Mouse (Mus musculus) heart, postnatal 25 days (tissue): Measurements from ENCODE around the gene C5ar1. TPM values are rescaled to one million over a fixed set of nuclear protein-coding genes. Genes with fewer than 3 reads are reported as not detected.
"Not testable (repeated sequence)": the region's sequence is repeated elsewhere in the genome, so short reads cannot be mapped to it uniquely, and the experiment has no call there.

Source experiments
- DNase-seq: peaks from one replicate; pipeline ENCODE4 v3.0.0; 2022; ENCODE audit warnings: low spot score
- intact Hi-C: fragments of 180-260 bp; cut with DNase I; formaldehyde crosslinking; loops from one replicate; pipeline ENCODE4 v1.15.1; 2025
- total RNA-seq, 2 experiments: library from RNA; stranded (reverse); gene quantifications; 2 replicates each; pipeline ENCODE4 v1.2.3; 2021

Gene C5ar1
- total RNA-seq, 2 experiments from 2014 or later, result 5.1 to 6.5 TPM

- DNase-seq, result no peak
- intact Hi-C loops, result no loop called here
These were observed 21.4 kb upstream of the C5ar1 start for GRCm38 (mm10) chr7:16280721-16281120.

- intact Hi-C loops, result loop anchor here (10.0 kb wide), 1 partner anchor 330 kb away; the partner anchor contains the start of gene Nop53
These were observed 15.9 kb upstream of the C5ar1 start for GRCm38 (mm10) chr7:16274922-16275890.

GRCm38 (mm10) chr7:16273766-16274140, 14.4 kb upstream of the C5ar1 start:
- DNase-seq, result peak; percentile 62
- intact Hi-C loops, result loop anchor here (10.0 kb wide), 1 partner anchor 329 kb away; the partner anchor contains the start of gene Nop53

More at GRCm38 (mm10) chr7:16274922-16275890, 15.9 kb upstream of the C5ar1 start:
- no peak for DNase-seq

- peak; percentile 76 for DNase-seq
- intact Hi-C loops, result loop anchor here (10.0 kb wide), 1 partner anchor 328 kb away; the partner anchor contains the start of gene Nop53
These were observed 13.9 kb upstream of the C5ar1 start, which contains the start of gene Inafm1 for GRCm38 (mm10) chr7:16273081-16273765. Gene Inafm1 (minus strand): TSS chr7:16273617.

GRCm38 (mm10) chr7:16272681-16273080, 13.3 kb upstream of the C5ar1 start:
- peak; percentile 27 for DNase-seq
- intact Hi-C loops, result loop anchor here (10.0 kb wide), 1 partner anchor 328 kb away; the partner anchor contains the start of gene Nop53

- intact Hi-C loops, result loop anchor here (10.0 kb wide), 1 partner anchor 326 kb away; the partner anchor contains the start of gene Nop53
- DNase-seq, result no peak
These were observed 11.8 kb upstream of the C5ar1 start for GRCm38 (mm10) chr7:16271139-16271538.

DNA sequence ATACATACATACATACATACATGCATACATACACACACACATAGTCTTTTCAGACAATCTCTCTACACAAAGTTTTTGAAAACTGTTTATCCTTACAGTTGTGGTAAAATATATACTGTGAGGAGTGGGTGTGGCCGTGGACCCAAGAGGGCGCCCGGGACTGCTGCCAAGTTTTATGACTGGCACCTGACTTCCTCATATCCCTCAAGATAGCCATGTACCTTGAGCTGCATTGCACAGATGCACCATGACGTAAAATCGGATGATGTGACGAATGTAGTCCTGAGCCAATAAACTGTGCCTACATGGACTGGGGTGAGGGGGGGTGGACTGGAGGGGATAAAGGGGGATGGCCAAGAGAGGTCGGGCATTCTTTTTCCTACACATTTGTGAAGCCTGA, 7.3 kb upstream of the C5ar1 start:
- DNase-seq, intact Hi-C loops: not testable (repeated sequence)

- intact Hi-C loops, result no loop called here
- no peak for DNase-seq
These were observed 6.5 kb upstream of the C5ar1 start for GRCm38 (mm10) chr7:16265856-16266255.

DNA sequence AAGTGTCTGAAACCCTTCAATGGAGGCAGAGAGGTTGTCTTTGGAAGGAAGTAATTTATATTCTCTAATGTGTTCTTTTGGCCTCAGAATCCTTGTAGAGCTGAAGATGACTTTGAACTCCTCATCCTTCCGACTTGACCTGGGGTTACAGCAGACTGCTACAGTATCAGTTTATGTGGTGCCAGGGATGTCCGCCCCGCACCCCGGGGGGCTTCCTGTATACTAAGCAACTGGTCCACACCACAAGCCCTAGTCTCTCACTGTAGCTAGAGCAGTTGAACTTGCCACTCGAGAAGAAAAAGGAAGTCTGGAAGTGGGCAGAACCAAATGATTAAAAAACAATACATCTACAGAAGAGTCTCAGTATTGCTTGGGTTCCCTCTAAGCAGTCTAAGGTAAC, 4.5 kb upstream of the C5ar1 start:
- intact Hi-C loops, result loop anchor here (1.0 to 5.0 kb wide), 3 partner anchors 52 to 167 kb away; partner anchors contain the start of gene Napa

DNA sequence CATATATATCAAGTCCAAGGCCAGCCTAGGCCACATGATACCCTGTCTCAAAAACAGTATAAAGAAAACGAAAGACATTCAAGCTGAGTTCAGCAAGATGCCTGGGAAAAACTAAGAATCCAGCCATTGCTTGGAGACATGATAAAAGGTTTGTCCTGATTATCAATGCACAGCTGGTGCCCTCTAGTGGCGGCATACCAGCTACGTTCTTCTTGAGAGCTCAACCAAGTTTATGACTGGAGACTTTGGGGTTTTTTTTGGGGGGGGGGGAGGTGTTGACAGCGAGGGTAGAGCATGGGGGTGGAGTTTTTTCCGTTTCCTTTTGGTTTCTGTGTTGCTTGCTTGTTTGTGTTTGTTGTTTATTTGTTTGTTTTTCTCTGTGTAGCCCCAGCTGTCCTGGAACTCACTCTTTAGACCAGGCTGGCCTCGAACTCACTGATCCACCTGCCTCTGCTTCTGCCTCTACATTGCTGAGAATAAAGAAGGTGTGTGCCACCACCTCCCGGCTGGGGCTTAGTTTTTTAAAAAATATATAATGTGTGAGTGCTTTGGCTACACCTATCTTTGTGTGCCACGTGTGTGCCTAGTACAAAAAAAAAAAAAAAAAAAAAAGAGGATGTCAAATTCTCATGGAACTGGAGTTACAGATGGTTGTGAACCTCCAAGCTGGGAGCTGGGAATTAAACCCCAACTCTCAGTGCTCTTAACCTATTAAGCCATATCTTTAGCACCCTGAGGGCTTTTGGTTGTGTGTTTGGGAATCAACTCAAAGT, 3.9 kb upstream of the C5ar1 start:
- no peak for DNase-seq
- intact Hi-C loops, result loop anchor here (1.0 to 5.0 kb wide), 3 partner anchors 51 to 166 kb away; partner anchors contain the start of gene Napa

More for the DNA sequence above, 4.5 kb upstream of the C5ar1 start:
- no peak for DNase-seq

- DNase-seq, result no peak
- intact Hi-C loops, result loop anchor here (5.0 kb wide), 2 partner anchors 49 to 164 kb away; partner anchors contain the start of gene Napa
These were observed 1.8 kb upstream of the C5ar1 start for GRCm38 (mm10) chr7:16261097-16261496.

DNA sequence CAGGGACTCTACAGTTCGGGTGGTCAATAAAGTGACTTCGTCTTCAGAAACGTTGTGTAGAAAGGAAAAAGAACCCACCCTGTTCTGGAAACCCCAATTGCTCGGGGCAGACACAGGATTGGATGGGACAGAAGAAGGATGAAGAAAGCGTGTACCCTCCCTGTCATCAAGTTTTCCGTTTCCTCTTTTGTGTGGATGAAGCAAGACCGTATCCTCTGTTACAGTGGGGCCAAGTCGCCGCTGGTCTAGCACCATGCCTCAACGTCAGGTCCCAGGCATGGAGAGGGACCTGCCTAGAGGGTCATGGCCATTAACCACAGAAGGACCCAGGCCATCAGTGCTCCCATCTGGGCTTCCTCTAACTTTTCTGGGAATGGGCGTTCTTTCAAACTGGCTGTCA, 1.5 kb downstream of the C5ar1 start:
- no peak for DNase-seq
- intact Hi-C loops, result no loop called here

DNA sequence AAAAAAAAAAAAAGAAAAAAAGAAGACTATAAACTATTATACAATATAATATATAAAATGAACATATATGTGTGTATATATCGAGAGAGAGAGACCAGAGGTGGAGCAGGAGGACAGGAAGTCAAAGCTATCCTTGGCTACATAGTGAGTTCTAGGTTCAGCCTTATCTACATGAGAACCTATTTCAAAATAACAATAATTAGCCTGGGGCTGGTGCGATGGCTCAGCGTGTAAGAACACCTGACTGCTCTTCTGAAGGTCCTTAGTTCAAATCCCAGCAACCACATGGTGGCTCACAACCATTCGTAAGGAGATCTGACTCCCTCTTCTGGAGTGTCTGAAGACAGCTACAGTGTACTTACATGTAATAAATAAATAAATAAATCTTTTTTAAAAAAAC, 3.4 kb downstream of the C5ar1 start:
- DNase-seq, intact Hi-C loops: not testable (repeated sequence)

DNA sequence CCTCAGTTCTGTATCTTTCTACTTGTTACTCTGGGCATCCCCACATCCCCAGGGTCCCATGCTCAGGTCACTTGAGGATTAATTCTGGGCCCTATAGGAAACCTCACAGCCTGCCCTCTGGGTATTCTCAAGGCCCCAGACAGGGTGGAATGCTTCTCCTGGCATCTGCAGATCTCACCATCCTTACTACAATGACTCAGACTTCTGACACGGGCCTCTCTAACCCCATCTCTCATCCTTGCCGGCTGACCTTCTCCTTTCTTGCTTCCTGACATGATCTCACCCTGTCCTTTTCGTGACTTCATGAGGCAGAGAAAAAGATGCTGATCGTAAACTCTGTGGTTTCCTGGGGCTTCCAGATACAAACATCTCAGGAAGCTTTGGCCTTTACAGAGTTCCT, 5.1 kb downstream of the C5ar1 start:
- no peak for DNase-seq
- intact Hi-C loops, result no loop called here

- no peak for DNase-seq
- intact Hi-C loops, result no loop called here
These were observed 8.7 kb downstream of the C5ar1 start for GRCm38 (mm10) chr7:16250687-16251086.

- intact Hi-C loops, result no loop called here
- no peak for DNase-seq
These were observed 13.4 kb downstream of the C5ar1 start for GRCm38 (mm10) chr7:16245958-16246357.

GRCm38 (mm10) chr7:16244067-16244466, 15.3 kb downstream of the C5ar1 start, which contains the start of gene C5ar2:
Gene C5ar2 (minus strand): TSS chr7:16244154.
- no peak for DNase-seq
- intact Hi-C loops, result no loop called here

GRCm38 (mm10) chr7:16242198-16242597, 17.1 kb downstream of the C5ar1 start:
- no peak for DNase-seq
- intact Hi-C loops, result no loop called here

- no peak for DNase-seq
- intact Hi-C loops, result no loop called here
These were observed 17.6 kb downstream of the C5ar1 start for GRCm38 (mm10) chr7:16241787-16242186.

GRCm38 (mm10) chr7:16240978-16241303, 18.4 kb downstream of the C5ar1 start:
- intact Hi-C loops, result no loop called here
- DNase-seq, result no peak
